Mouse (Mus musculus) kidney, adult 2 months (tissue): ENCODE data around the gene Trp53i11. TPM values are rescaled to one million over a fixed set of nuclear protein-coding genes. Genes with fewer than 3 reads are reported as not detected.

ENCODE experiments used
- DNase-seq: peaks from one replicate; pipeline ENCODE4 v3.0.0; 2021
- H3K27ac ChIP-seq: fragments of 200-500 bp; 2 replicates; pipeline ENCODE4 v1.5.1; 2012; ENCODE audit warnings: low read depth, low read length, control low read depth, inconsistent platforms; ENCODE audit not compliant: insufficient read depth
- H3K27me3 ChIP-seq: fragments of 200-500 bp; replicated peaks from 2 replicates; pipeline ENCODE4 v1.6.1; 2012; ENCODE audit warnings: mild to moderate bottlenecking, moderate library complexity, low read length, inconsistent platforms; ENCODE audit not compliant: control insufficient read depth, insufficient read depth
- H3K36me3 ChIP-seq: fragments of 200-500 bp; 2 replicates; pipeline ENCODE4 v1.6.1; 2012; ENCODE audit warnings: mild to moderate bottlenecking, moderate library complexity, low read length, inconsistent platforms; ENCODE audit not compliant: control insufficient read depth, insufficient read depth
- H3K4me1 ChIP-seq: fragments of 200-500 bp; 2 replicates; pipeline ENCODE4 v1.6.1; 2011; ENCODE audit warnings: low read length; ENCODE audit not compliant: control insufficient read depth, insufficient read depth
- H3K4me3 ChIP-seq: fragments of 200-500 bp; 2 replicates; pipeline ENCODE4 v1.5.1; 2011; ENCODE audit warnings: mild to moderate bottlenecking, low read depth, low read length, control low read depth; ENCODE audit not compliant: insufficient read depth
- CTCF ChIP-seq: fragments of 200-500 bp; conservative IDR thresholded peaks from 2 replicates; pipeline ENCODE4 v1.5.1; 2011; ENCODE audit warnings: low read depth, mild to moderate bottlenecking, control low read depth, low read length, moderate library complexity, mixed read lengths; ENCODE audit not compliant: insufficient read depth, insufficient read length
- POLR2A ChIP-seq: fragments of 200-500 bp; IDR thresholded peaks from one replicate; pipeline ENCODE4 v1.6.1; 2011; ENCODE audit warnings: low read depth, low read length, control low read depth
- WGBS: fragments of 180-500 bp; shearing (Covaris S2); methylation state at CpG from one replicate; pipeline ENCODE4 v1.1.7; 2018; 5-methylcytosine and 5-hydroxymethylcytosine counted together
- polyA plus RNA-seq: library from polyadenylated mRNA; depleted of rRNA; stranded (reverse); fragments of >200 nt; gene quantifications from 2 replicates; pipeline ENCODE4 v1.2.3, GENCODE M21; 2012

The Trp53i11 gene
- polyA plus RNA-seq, 1 experiment: 18.3 TPM

DNA sequence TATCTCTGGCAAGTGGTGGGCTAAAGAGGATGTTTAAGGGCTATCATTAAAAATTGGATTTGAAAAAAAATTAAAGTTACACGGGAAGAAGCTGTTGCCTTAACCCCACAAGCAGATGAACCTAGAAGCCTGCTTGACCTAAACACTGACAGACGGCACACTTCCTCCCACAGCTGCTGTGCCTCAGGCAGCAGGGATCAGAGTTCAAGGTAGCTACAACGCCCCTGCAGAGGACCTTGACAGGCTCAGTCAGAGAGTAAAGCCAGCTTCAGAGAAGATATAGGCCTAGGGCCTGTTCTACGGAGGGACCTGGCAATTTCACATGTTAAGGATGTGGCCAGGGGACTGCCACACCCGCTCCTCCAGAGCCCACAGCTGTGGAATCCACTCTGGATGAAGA, 14.9 kb upstream of the Trp53i11 start:
- Histone ChIP-seq H3K4me1 (no peaks in the 10 kb centered on the region), H3K27me3 (no peaks in the 10 kb centered on the region), H3K36me3 (no peaks in the 10 kb centered on the region), H3K4me3 (no peak overlapping the region), H3K27ac (no peak overlapping the region)
- DNase-seq: no peak
- WGBS: 46% methylated on average over 5 of the region's 5 CpGs
- TF ChIP-seq CTCF (no peak), POLR2A (no peak)

DNA sequence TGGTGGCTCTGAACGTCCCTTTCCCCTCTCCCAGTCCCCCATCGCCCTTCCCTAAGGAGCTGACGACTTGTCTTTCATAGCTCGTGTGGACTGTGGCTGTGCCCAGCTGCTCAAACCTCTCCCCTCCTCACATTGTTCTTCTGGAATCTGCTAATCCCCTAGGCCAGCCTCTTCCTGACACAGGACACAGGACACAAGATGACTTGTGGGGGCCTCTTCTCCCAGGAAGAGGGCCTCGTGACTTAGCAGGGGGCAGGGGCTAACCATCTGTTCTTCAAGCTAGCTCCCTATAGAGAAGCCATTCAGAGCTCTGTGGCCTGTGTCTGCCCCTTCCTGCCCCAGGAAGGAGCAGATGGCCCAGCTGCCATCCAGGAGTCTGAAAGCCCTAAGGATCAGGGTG, 13.2 kb upstream of the Trp53i11 start:
- no peak overlapping the region for H3K27ac ChIP-seq
- H3K36me3 ChIP-seq: no peaks in the 10 kb centered on the region
- TF ChIP-seq CTCF: no peak
- TF ChIP-seq POLR2A: no peak
- no peaks in the 10 kb centered on the region for H3K4me1 ChIP-seq
- no peak overlapping the region for H3K4me3 ChIP-seq
- WGBS: 60% methylated on average over 5 of the region's 5 CpGs
- no peaks in the 10 kb centered on the region for H3K27me3 ChIP-seq
- DNase-seq: no peak

DNA sequence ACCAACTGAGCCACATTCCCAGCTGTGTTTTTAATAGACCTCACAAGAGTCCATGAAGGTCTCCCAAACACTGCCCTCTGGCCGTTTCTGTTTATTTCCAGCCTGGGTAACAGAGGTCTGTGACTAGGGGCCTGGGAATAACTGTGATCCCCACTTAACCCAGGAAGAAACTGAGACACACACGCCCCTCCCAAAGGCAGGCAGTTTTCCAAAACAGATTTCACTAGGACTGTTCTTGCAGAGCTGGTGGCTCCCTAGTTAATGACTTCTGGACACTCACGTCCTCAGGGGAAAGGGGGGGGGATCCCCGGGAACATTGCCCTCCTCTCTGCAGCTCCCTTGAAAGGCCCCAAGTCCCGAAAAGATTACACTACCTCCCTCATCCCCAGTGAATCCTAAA, 12.1 kb upstream of the Trp53i11 start:
- no peaks in the 10 kb centered on the region for H3K27me3 ChIP-seq
- peak; percentile 65 for DNase-seq
- TF ChIP-seq CTCF: no peak
- TF ChIP-seq POLR2A: no peak

GRCm38 (mm10) chr2:93175721-93176120, 11.6 kb upstream of the Trp53i11 start:
- WGBS: 80% methylated on average over 2 of the region's 2 CpGs
- Histone ChIP-seq H3K27ac (no peak overlapping the region), H3K27me3 (no peaks in the 10 kb centered on the region), H3K4me3 (no peak overlapping the region), H3K36me3 (no peaks in the 10 kb centered on the region), H3K4me1 (no peaks in the 10 kb centered on the region)
- no peak for TF ChIP-seq POLR2A
- TF ChIP-seq CTCF: no peak
- no peak for DNase-seq

More for the DNA sequence above, 12.1 kb upstream of the Trp53i11 start:
- WGBS: 36% methylated on average over 5 of the region's 5 CpGs
- Histone ChIP-seq H3K36me3 (no peaks in the 10 kb centered on the region), H3K4me3 (no peak overlapping the region), H3K27ac (no peak overlapping the region), H3K4me1 (no peaks in the 10 kb centered on the region)

DNA sequence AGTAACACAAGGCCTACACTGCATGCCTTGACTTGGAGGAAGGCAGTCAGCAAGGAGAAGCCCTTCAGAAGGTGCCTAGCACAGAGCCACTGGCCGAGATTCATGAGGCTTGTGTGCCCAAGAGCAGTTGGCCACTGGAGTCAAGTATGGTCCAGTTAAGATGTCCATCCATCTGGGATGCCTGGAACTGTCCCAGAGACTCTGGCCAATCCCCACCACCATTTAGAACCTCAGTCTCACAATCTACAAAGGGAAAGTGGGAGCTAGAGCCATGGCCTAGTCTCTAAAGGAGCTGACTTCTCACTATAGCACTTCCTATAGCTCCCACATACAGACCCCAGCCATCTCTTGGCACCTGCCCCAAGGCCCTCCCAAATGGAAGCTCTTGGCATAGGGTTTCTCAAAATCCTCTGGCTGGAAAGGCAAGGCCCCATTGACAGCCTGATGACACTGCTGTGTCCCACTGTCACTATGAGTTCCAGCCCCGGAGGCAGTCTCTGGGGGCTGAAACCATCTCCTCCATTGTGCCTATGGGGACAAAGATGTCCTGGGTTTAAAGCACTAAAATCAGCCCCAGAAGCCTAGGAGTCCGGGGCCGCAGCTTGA, 11.1 kb upstream of the Trp53i11 start:
- WGBS: 53% methylated on average over 4 of the region's 4 CpGs

DNA sequence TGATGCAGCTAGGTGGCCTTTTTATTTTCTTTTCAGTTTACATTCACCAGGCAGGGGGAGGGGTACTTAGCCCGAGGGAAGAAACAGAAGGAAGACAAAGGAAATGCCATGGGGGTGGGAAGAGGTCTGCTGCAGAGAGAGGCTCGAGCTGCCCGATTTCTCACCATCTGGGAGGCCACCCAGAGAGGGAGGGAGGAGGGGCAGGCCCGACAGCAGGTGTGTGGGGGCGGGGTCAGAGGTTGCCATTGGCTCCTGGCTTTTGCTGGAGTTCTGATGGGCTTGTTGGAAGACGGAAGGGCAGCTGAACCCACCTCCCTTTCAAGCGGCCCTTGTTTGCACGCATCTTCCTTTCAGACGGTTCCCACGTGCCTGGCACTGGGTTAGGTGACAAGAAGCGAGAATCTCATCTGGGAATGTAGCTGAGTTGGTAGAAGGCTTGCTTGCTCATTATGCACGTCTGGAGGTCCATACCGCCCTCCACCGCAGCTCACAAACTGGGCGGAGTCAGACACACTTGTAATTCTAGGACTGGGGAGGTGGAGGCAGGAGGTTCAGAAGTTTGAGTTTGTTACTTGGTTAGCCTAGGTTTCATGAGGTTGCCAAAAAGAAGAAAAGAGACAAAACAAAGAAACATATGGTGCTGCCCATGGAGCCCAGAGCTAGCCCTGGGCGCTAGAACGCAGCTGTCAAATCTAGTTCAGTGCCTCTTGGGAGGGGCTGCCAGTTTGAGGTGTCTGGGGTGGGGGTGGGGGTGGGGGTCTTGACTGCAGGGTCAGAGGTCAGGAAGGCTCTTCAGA, 10.3 kb upstream of the Trp53i11 start:
- Histone ChIP-seq H3K4me1 (no peaks in the 10 kb centered on the region), H3K27ac (no peak overlapping the region), H3K4me3 (no peak overlapping the region), H3K36me3 (no peaks in the 10 kb centered on the region), H3K27me3 (no peaks in the 10 kb centered on the region)
- WGBS: 23% methylated on average over 17 of the region's 17 CpGs
- DNase-seq: no peak
- TF ChIP-seq POLR2A (no peak), CTCF (no peak)

More for the DNA sequence above, 11.1 kb upstream of the Trp53i11 start:
- H3K4me1 ChIP-seq: no peaks in the 10 kb centered on the region
- H3K36me3 ChIP-seq: no peaks in the 10 kb centered on the region
- TF ChIP-seq POLR2A (no peak), CTCF (no peak)
- DNase-seq: no peak
- H3K27me3 ChIP-seq: no peaks in the 10 kb centered on the region
- H3K4me3 ChIP-seq: no peak overlapping the region
- H3K27ac ChIP-seq: no peak overlapping the region

DNA sequence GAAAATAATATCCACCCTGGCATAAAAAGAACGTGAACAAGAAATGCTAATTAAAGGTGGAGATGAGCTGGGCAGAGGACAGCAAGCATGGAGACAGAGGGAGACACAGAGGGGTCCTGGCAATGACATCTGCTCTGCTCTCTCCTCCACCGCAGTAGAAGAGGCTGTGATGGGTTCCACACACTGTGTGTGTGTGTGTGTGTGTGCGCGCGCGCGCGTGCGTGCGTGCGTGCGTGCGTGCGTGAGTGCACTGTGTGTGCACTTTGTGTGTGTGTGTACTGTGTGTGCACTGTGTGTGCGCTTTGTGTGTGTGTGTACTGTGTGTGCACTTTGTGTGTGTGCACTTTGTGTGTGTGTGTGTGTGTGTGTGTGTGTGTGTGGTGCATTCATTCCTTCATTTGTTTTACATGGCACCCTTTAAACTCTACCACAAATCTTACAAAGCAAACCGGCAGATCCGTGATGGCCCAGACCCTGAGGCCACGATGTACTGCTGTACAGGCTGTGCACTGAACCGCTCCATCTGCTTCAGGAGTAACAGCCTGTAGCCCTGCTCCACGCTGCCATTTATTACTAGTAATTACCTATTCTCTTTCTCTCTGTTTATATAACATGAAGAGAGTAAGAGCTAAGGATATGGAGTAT, 9.6 kb upstream of the Trp53i11 start:
- DNase-seq: no peak
- Histone ChIP-seq H3K36me3 (no peaks in the 10 kb centered on the region), H3K4me3 (no peak overlapping the region), H3K4me1 (no peaks in the 10 kb centered on the region), H3K27ac (no peak overlapping the region), H3K27me3 (no peaks in the 10 kb centered on the region)
- TF ChIP-seq CTCF: no peak
- no peak for TF ChIP-seq POLR2A
- WGBS: 77% methylated on average over 20 of the region's 20 CpGs
